Mouse (Mus musculus): ENCODE data around the gene Ifit1bl2.

GRCm38 (mm10) chr19:34623781-34624180 is 16.8 kb downstream of the Ifit1bl2 start:
- TF ChIP-seq POLR2A (IDR thresholded peaks at IDR 0.05; ENCODE audit: borderline replicate concordance, extremely low read depth, low read depth, low read length), result no peak
- no peak for TF ChIP-seq CTCF (IDR thresholded peaks at IDR 0.05; ENCODE audit: insufficient read depth, low read length)

Measured in lung, adult 2 months (tissue).